Mouse (Mus musculus) testis, adult 2 months (tissue): ENCODE results near the gene Klhdc7a.

Experiments used
- CTCF ChIP-seq: fragments of 200-500 bp; IDR thresholded peaks from 2 replicates; pipeline ENCODE4 v1.5.1; 2012; ENCODE audit warnings: low read depth, mild to moderate bottlenecking, inconsistent platforms, low read length, moderate library complexity; ENCODE audit not compliant: control insufficient read depth, insufficient read depth, insufficient replicate concordance
- POLR2A ChIP-seq: fragments of 200-500 bp; IDR thresholded peaks from 2 replicates; pipeline ENCODE4 v1.6.1; 2012; ENCODE audit warnings: low read depth, mild to moderate bottlenecking, inconsistent platforms, low read length, moderate library complexity; ENCODE audit not compliant: control insufficient read depth

DNA sequence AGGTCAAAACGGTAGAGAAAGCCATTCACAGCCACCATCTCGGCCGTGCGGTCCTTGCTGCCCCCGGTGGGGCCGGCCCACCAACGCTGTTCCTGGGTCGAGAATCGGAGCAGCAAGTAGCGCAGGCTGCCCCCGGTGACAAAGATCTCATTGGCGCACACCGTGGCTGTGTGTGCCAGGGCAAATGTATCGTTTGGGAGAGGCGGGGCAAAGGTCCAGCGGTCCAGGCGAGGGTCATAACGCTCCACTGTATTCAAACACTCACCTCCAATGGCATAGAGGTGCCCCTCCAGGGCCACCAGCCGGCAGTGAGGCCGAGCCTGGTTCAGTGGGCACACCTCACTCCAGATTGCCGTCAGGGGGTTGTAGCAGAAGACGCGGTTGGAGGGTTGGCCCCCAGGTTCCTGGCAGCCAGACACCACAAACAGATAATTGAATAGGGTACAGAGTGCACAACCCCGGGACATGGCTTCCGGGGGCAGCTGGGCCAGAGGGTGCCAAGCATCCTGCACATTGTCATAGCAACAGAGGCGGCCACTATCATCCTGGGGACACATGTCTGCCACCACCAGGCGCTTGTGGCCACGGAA lies 2.1 kb downstream of the Klhdc7a start:
- TF ChIP-seq CTCF (no peak), POLR2A (no peak)
